Mouse (Mus musculus): ENCODE measurements around the gene Cntn2. TPM values are rescaled to one million over a fixed set of nuclear protein-coding genes. Genes with fewer than 3 reads are reported as not detected.
A peak's percentile ranks its signal among the peaks of the same experiment; 100 is the strongest.
"Not testable (repeated sequence)": the region's sequence is repeated elsewhere in the genome, so short reads cannot be mapped to it uniquely, and the experiment has no call there.

Cntn2 gene
- polyA plus RNA-seq, 1 experiment from 2014 or later: 0.60 TPM

GRCm38 (mm10) chr1:132479438-132479837 is 63.6 kb downstream of the Cntn2 start:
- Histone ChIP-seq H3K9me3 (ENCODE audit: control insufficient read depth, low read length) (no peaks in the 10 kb centered on the region), H3K27ac (ENCODE audit: low read depth, low read length) (no peak overlapping the region), H3K4me2 (no peak overlapping the region), H3K27me3 (replicated peaks; ENCODE audit: control insufficient read depth, insufficient read depth, low read length) (no peaks in the 10 kb centered on the region), H3K9ac (ENCODE audit: low read depth, low read length) (no peak overlapping the region), H3K4me3 (ENCODE audit: low read depth, low read length) (no peak overlapping the region), H3K36me3 (ENCODE audit: control insufficient read depth, insufficient read depth, low read length) (0 out of 2 replicates have a peak, but pooled peaks cover 2% of the 10 kb centered on the region), H3K4me1 (replicated peaks; ENCODE audit: control insufficient read depth, insufficient read depth, low read length) (peaks cover 13% of the 10 kb centered on the region; the same call in 1 of the 2 replicates)
- ATAC-seq (replicated peaks; ENCODE audit: low FRiP score) (no peak), DNase-seq (ENCODE audit: low spot score) (no peak)
- 86% methylated on average over 1 of the region's 1 CpGs for WGBS

GRCm38 (mm10) chr1:132476928-132477691 is 65.9 kb downstream of the Cntn2 start, which contains the start of gene Rbbp5:
TSS of gene Rbbp5 (plus strand) at chr1:132477365.
- ATAC-seq (replicated peaks; ENCODE audit: low FRiP score) (peak; percentile 92), DNase-seq (ENCODE audit: low spot score) (peak; percentile 83)
- H3K27me3 ChIP-seq (replicated peaks; ENCODE audit: control insufficient read depth, insufficient read depth, low read length): no peaks in the 10 kb centered on the region
- H3K9ac ChIP-seq (ENCODE audit: low read depth, low read length): peak within 1 kb of the TSS; percentile 86
- peak within 1 kb of the TSS; percentile 70 for H3K27ac ChIP-seq (ENCODE audit: low read depth, low read length)
- no peaks in the 10 kb centered on the region for H3K36me3 ChIP-seq (ENCODE audit: control insufficient read depth, insufficient read depth, low read length)
- peaks cover 13% of the 10 kb centered on the region; the same call in 1 of the 2 replicates for H3K4me1 ChIP-seq (replicated peaks; ENCODE audit: control insufficient read depth, insufficient read depth, low read length)
- under 1% methylated on average over 43 of the region's 43 CpGs for WGBS
- peak within 1 kb of the TSS; percentile 90 for H3K4me3 ChIP-seq (ENCODE audit: low read depth, low read length)
- H3K4me2 ChIP-seq: peak within 1 kb of the TSS; percentile 88
- no peaks in the 10 kb centered on the region for H3K9me3 ChIP-seq (ENCODE audit: control insufficient read depth, low read length)

GRCm38 (mm10) chr1:132476575-132476927 is 66.5 kb downstream of the Cntn2 start:
- DNase-seq (ENCODE audit: low spot score) (no peak), ATAC-seq (replicated peaks; ENCODE audit: low FRiP score) (peak; percentile 49)
- Histone ChIP-seq H3K9ac (ENCODE audit: low read depth, low read length) (peak overlapping the region; percentile 86), H3K4me1 (replicated peaks; ENCODE audit: control insufficient read depth, insufficient read depth, low read length) (peaks cover 13% of the 10 kb centered on the region; the same call in 1 of the 2 replicates), H3K27me3 (replicated peaks; ENCODE audit: control insufficient read depth, insufficient read depth, low read length) (no peaks in the 10 kb centered on the region), H3K36me3 (ENCODE audit: control insufficient read depth, insufficient read depth, low read length) (no peaks in the 10 kb centered on the region), H3K27ac (ENCODE audit: low read depth, low read length) (peak overlapping the region; percentile 70), H3K9me3 (ENCODE audit: control insufficient read depth, low read length) (no peaks in the 10 kb centered on the region), H3K4me3 (ENCODE audit: low read depth, low read length) (peak overlapping the region; percentile 90), H3K4me2 (peak overlapping the region; percentile 88)
- WGBS: 4% methylated on average over 9 of the region's 9 CpGs

- Histone ChIP-seq H3K27ac (ENCODE audit: low read depth, low read length) (no peak overlapping the region), H3K36me3 (ENCODE audit: control insufficient read depth, insufficient read depth, low read length) (no peaks in the 10 kb centered on the region), H3K4me1 (replicated peaks; ENCODE audit: control insufficient read depth, insufficient read depth, low read length) (peaks cover 13% of the 10 kb centered on the region; the same call in 1 of the 2 replicates), H3K27me3 (replicated peaks; ENCODE audit: control insufficient read depth, insufficient read depth, low read length) (no peaks in the 10 kb centered on the region), H3K4me2 (no peak overlapping the region), H3K9ac (ENCODE audit: low read depth, low read length) (no peak overlapping the region), H3K9me3 (ENCODE audit: control insufficient read depth, low read length) (no peaks in the 10 kb centered on the region), H3K4me3 (ENCODE audit: low read depth, low read length) (no peak overlapping the region)
- ATAC-seq (replicated peaks; ENCODE audit: low FRiP score): no peak
- DNase-seq (ENCODE audit: low spot score): no peak
- 83% methylated on average over 1 of the region's 1 CpGs for WGBS
Observed at GRCm38 (mm10) chr1:132474496-132474895, 68.6 kb downstream of the Cntn2 start.

DNA sequence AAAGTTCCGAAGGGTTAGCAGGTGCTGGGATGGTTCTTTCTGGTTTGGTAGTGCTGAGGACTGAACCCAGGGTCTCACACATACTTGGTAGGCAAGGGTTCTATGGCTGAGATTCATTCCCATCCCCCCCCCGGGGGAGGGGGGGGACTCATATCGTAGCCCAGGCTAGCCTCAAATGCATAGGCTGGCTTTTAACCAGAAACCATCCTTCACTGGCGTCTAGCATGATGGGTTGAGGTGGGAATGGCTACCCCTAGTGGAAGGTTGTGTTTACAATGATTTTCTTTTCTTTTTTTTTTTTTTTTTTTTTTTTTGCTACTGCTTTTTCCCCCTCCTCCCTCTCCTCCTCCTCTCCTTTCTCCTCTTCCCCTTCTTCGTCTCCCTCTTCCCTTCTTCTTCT is 70.5 kb downstream of the Cntn2 start:
- Histone ChIP-seq H3K27ac (ENCODE audit: low read depth, low read length) (no peak overlapping the region), H3K9me3 (ENCODE audit: control insufficient read depth, low read length) (no peaks in the 10 kb centered on the region), H3K4me3 (ENCODE audit: low read depth, low read length) (no peak overlapping the region), H3K36me3 (ENCODE audit: control insufficient read depth, insufficient read depth, low read length) (no peaks in the 10 kb centered on the region), H3K4me1 (replicated peaks; ENCODE audit: control insufficient read depth, insufficient read depth, low read length) (peaks cover 8% of the 10 kb centered on the region; the same call in 1 of the 2 replicates), H3K4me2 (no peak overlapping the region), H3K9ac (ENCODE audit: low read depth, low read length) (no peak overlapping the region), H3K27me3 (replicated peaks; ENCODE audit: control insufficient read depth, insufficient read depth, low read length) (no peaks in the 10 kb centered on the region)
- WGBS: 56% methylated on average over 5 of the region's 5 CpGs
- ATAC-seq (replicated peaks; ENCODE audit: low FRiP score) (no peak), DNase-seq (ENCODE audit: low spot score) (no peak)

- Histone ChIP-seq H3K36me3 (ENCODE audit: control insufficient read depth, insufficient read depth, low read length) (no peaks in the 10 kb centered on the region), H3K27me3 (replicated peaks; ENCODE audit: control insufficient read depth, insufficient read depth, low read length) (no peaks in the 10 kb centered on the region), H3K4me1 (replicated peaks; ENCODE audit: control insufficient read depth, insufficient read depth, low read length) (peaks cover 8% of the 10 kb centered on the region; the same call in 1 of the 2 replicates), H3K9ac (ENCODE audit: low read depth, low read length) (no peak overlapping the region), H3K27ac (ENCODE audit: low read depth, low read length) (no peak overlapping the region), H3K4me3 (ENCODE audit: low read depth, low read length) (no peak overlapping the region), H3K9me3 (ENCODE audit: control insufficient read depth, low read length) (no peaks in the 10 kb centered on the region), H3K4me2 (no peak overlapping the region)
- DNase-seq (ENCODE audit: low spot score): no peak
- no peak for ATAC-seq (replicated peaks; ENCODE audit: low FRiP score)
- 86% methylated on average over 5 of the region's 5 CpGs for WGBS
Observed at GRCm38 (mm10) chr1:132471499-132471898, 71.6 kb downstream of the Cntn2 start.

- Histone ChIP-seq H3K4me1 (replicated peaks; ENCODE audit: control insufficient read depth, insufficient read depth, low read length) (peaks cover 7% of the 10 kb centered on the region; the same call in 1 of the 2 replicates), H3K27ac (ENCODE audit: low read depth, low read length) (no peak overlapping the region), H3K36me3 (ENCODE audit: control insufficient read depth, insufficient read depth, low read length) (no peaks in the 10 kb centered on the region), H3K9ac (ENCODE audit: low read depth, low read length) (no peak overlapping the region), H3K27me3 (replicated peaks; ENCODE audit: control insufficient read depth, insufficient read depth, low read length) (no peaks in the 10 kb centered on the region), H3K9me3 (ENCODE audit: control insufficient read depth, low read length) (no peaks in the 10 kb centered on the region), H3K4me2 (no peak overlapping the region), H3K4me3 (ENCODE audit: low read depth, low read length) (no peak overlapping the region)
- ATAC-seq (replicated peaks; ENCODE audit: low FRiP score) (no peak), DNase-seq (ENCODE audit: low spot score) (no peak)
- 88% methylated on average over 2 of the region's 2 CpGs for WGBS
Observed at GRCm38 (mm10) chr1:132471032-132471431, 72.0 kb downstream of the Cntn2 start.

GRCm38 (mm10) chr1:132470031-132470430 is 73.0 kb downstream of the Cntn2 start:
- not testable (repeated sequence) for H3K9ac ChIP-seq (ENCODE audit: low read depth, low read length); H3K4me1 ChIP-seq (replicated peaks; ENCODE audit: control insufficient read depth, insufficient read depth, low read length); DNase-seq (ENCODE audit: low spot score); H3K36me3 ChIP-seq (ENCODE audit: control insufficient read depth, insufficient read depth, low read length); H3K27ac ChIP-seq (ENCODE audit: low read depth, low read length); H3K9me3 ChIP-seq (ENCODE audit: control insufficient read depth, low read length); H3K27me3 ChIP-seq (replicated peaks; ENCODE audit: control insufficient read depth, insufficient read depth, low read length); H3K4me3 ChIP-seq (ENCODE audit: low read depth, low read length); H3K4me2 ChIP-seq; ATAC-seq (replicated peaks; ENCODE audit: low FRiP score)
- WGBS: 91% methylated on average over 1 of the region's 1 CpGs

DNA sequence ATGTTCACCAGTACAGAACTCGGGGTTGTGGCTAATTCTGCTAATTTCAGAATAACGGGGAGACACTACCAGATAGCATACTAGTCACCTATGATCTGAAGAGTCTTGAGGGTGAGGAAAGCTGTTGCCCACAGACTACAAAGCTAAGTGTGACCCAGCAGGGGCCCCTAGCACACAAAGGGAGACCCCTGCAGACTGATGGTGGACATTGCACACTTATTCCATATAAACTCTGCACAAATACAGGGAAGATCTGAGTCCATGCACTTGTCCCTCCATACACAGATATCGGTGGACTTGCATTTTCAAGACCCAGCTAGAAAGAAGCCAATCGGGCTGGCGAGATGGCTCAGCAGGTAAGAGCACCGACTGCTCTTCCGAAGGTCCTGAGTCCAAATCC is 73.5 kb downstream of the Cntn2 start:
- Histone ChIP-seq H3K36me3 (ENCODE audit: control insufficient read depth, insufficient read depth, low read length) (no peaks in the 10 kb centered on the region), H3K9ac (ENCODE audit: low read depth, low read length) (no peak overlapping the region), H3K27me3 (replicated peaks; ENCODE audit: control insufficient read depth, insufficient read depth, low read length) (no peaks in the 10 kb centered on the region), H3K9me3 (ENCODE audit: control insufficient read depth, low read length) (no peaks in the 10 kb centered on the region), H3K4me2 (no peak overlapping the region), H3K27ac (ENCODE audit: low read depth, low read length) (no peak overlapping the region), H3K4me3 (ENCODE audit: low read depth, low read length) (no peak overlapping the region), H3K4me1 (replicated peaks; ENCODE audit: control insufficient read depth, insufficient read depth, low read length) (no peaks in the 10 kb centered on the region)
- ATAC-seq (replicated peaks; ENCODE audit: low FRiP score) (no peak), DNase-seq (ENCODE audit: low spot score) (no peak)
- WGBS: 90% methylated on average over 7 of the region's 7 CpGs

Data from liver, embryonic 11.5 days (tissue).